Mouse (Mus musculus) splenic B cell, adult 2 months (primary cell): Measurements from ENCODE around the gene Hivep3.

Experiments
- DNase-seq: peaks from one replicate; pipeline ENCODE4 v3.0.0-alpha.2; 2011; ENCODE audit warnings: low read depth, low spot score
- H3K27me3 ChIP-seq: 2 replicates; pipeline ENCODE4 v1.6.1; 2012; ENCODE audit warnings: mild to moderate bottlenecking, low read length, moderate library complexity, mixed read lengths; ENCODE audit not compliant: control insufficient read depth, poor library complexity, insufficient read depth, severe bottlenecking
- H3K36me3 ChIP-seq: 2 replicates; pipeline ENCODE4 v1.6.1; 2012; ENCODE audit warnings: mild to moderate bottlenecking, low read length, moderate library complexity, mixed read lengths; ENCODE audit not compliant: control insufficient read depth, poor library complexity, insufficient read depth, severe bottlenecking

Gene Hivep3

GRCm38 (mm10) chr4:120007889-120008288 is 274.3 kb downstream of the Hivep3 start:
- DNase-seq: no peak
- Histone ChIP-seq H3K36me3 (no peaks in the 10 kb centered on the region), H3K27me3 (no peaks in the 10 kb centered on the region)

- Histone ChIP-seq H3K27me3 (no peaks in the 10 kb centered on the region), H3K36me3 (no peaks in the 10 kb centered on the region)
- DNase-seq: no peak
Measured at GRCm38 (mm10) chr4:120009151-120009550, 275.6 kb downstream of the Hivep3 start.

GRCm38 (mm10) chr4:120011788-120012187 is 278.2 kb downstream of the Hivep3 start:
- Histone ChIP-seq H3K27me3 (no peaks in the 10 kb centered on the region), H3K36me3 (no peaks in the 10 kb centered on the region)
- DNase-seq: peak; percentile 61

- DNase-seq: no peak
- Histone ChIP-seq H3K36me3 (no peaks in the 10 kb centered on the region), H3K27me3 (no peaks in the 10 kb centered on the region)
Measured at GRCm38 (mm10) chr4:120012891-120013290, 279.3 kb downstream of the Hivep3 start.

- DNase-seq: no peak
- H3K36me3 ChIP-seq: no peaks in the 10 kb centered on the region
- H3K27me3 ChIP-seq: no peaks in the 10 kb centered on the region
Measured at GRCm38 (mm10) chr4:120018426-120018825, 284.8 kb downstream of the Hivep3 start.

- DNase-seq: no peak
- Histone ChIP-seq H3K27me3 (no peaks in the 10 kb centered on the region), H3K36me3 (no peaks in the 10 kb centered on the region)
Measured at GRCm38 (mm10) chr4:120022392-120022791, 288.8 kb downstream of the Hivep3 start.

GRCm38 (mm10) chr4:120023221-120023840 is 289.7 kb downstream of the Hivep3 start:
- Histone ChIP-seq H3K36me3 (no peaks in the 10 kb centered on the region), H3K27me3 (no peaks in the 10 kb centered on the region)
- DNase-seq: no peak

GRCm38 (mm10) chr4:120024071-120024470 is 290.5 kb downstream of the Hivep3 start:
- no peaks in the 10 kb centered on the region for H3K27me3 ChIP-seq
- DNase-seq: no peak
- no peaks in the 10 kb centered on the region for H3K36me3 ChIP-seq

- Histone ChIP-seq H3K27me3 (no peaks in the 10 kb centered on the region), H3K36me3 (no peaks in the 10 kb centered on the region)
- no peak for DNase-seq
Measured at GRCm38 (mm10) chr4:120027671-120028070, 294.1 kb downstream of the Hivep3 start.

- no peaks in the 10 kb centered on the region for H3K27me3 ChIP-seq
- DNase-seq: no peak
- no peaks in the 10 kb centered on the region for H3K36me3 ChIP-seq
Measured at GRCm38 (mm10) chr4:120029937-120030336, 296.4 kb downstream of the Hivep3 start.

- peak; percentile 68 for DNase-seq
- Histone ChIP-seq H3K27me3 (no peaks in the 10 kb centered on the region), H3K36me3 (no peaks in the 10 kb centered on the region)
Measured at GRCm38 (mm10) chr4:120032320-120032983, 298.9 kb downstream of the Hivep3 start.

- Histone ChIP-seq H3K27me3 (no peaks in the 10 kb centered on the region), H3K36me3 (no peaks in the 10 kb centered on the region)
- peak; percentile 36 for DNase-seq
Measured at GRCm38 (mm10) chr4:120032984-120033355, 299.4 kb downstream of the Hivep3 start.

- DNase-seq: no peak
- H3K27me3 ChIP-seq: no peaks in the 10 kb centered on the region
Measured at GRCm38 (mm10) chr4:120036294-120036693, 302.7 kb downstream of the Hivep3 start.

GRCm38 (mm10) chr4:120037007-120037406 is 303.4 kb downstream of the Hivep3 start:
- Histone ChIP-seq H3K36me3 (no peaks in the 10 kb centered on the region), H3K27me3 (no peaks in the 10 kb centered on the region)
- no peak for DNase-seq

More at GRCm38 (mm10) chr4:120036294-120036693, 302.7 kb downstream of the Hivep3 start:
- no peaks in the 10 kb centered on the region for H3K36me3 ChIP-seq

GRCm38 (mm10) chr4:120041520-120041919 is 307.9 kb downstream of the Hivep3 start:
- H3K36me3 ChIP-seq: no peaks in the 10 kb centered on the region
- DNase-seq: peak; percentile 34
- no peaks in the 10 kb centered on the region for H3K27me3 ChIP-seq
